Mouse (Mus musculus): ENCODE measurements around the gene Cluh. TPM values are rescaled to one million over a fixed set of nuclear protein-coding genes. Genes with fewer than 3 reads are reported as not detected.

Cluh gene
- 10 to 100 TPM; 66.9 to 70.0 TPM for total RNA-seq (2021)

- peak; percentile 97 to 99 for DNase-seq
Measured at GRCm38 (mm10) chr11:74649095-74649646, at the start of gene Cluh. Cluh (plus strand) TSS chr11:74649495.

- DNase-seq, result no peak
Measured at GRCm38 (mm10) chr11:74602286-74602685, 47.0 kb upstream of the Cluh start.

- no peak for DNase-seq
Measured at GRCm38 (mm10) chr11:74610068-74610467, 39.2 kb upstream of the Cluh start.

GRCm38 (mm10) chr11:74610545-74611176 lies 38.6 kb upstream of the Cluh start, which contains the start of gene Rap1gap2:
Rap1gap2 (minus strand) TSS chr11:74610915.
- no peak for DNase-seq

GRCm38 (mm10) chr11:74611437-74611836 lies 37.9 kb upstream of the Cluh start:
- DNase-seq, result no peak

- DNase-seq, result no peak
Measured at GRCm38 (mm10) chr11:74613428-74613827, 35.9 kb upstream of the Cluh start.

- DNase-seq, result no peak
Measured at GRCm38 (mm10) chr11:74615571-74615970, 33.7 kb upstream of the Cluh start.

- peak; percentile 74 to 75 for DNase-seq
Measured at GRCm38 (mm10) chr11:74619201-74619955, 29.9 kb upstream of the Cluh start, which contains the start of gene Ccdc92b. Ccdc92b (plus strand) TSS chr11:74619605.

- no peak for DNase-seq
Measured at GRCm38 (mm10) chr11:74619956-74620300, 29.4 kb upstream of the Cluh start.

- no peak for DNase-seq
Measured at GRCm38 (mm10) chr11:74621974-74622669, 27.2 kb upstream of the Cluh start.

- DNase-seq, result no peak
Measured at GRCm38 (mm10) chr11:74623693-74624092, 25.6 kb upstream of the Cluh start.

- no peak for DNase-seq
Measured at GRCm38 (mm10) chr11:74625333-74625732, 24.0 kb upstream of the Cluh start.

GRCm38 (mm10) chr11:74627481-74627880 lies 21.8 kb upstream of the Cluh start:
- no peak for DNase-seq

- no peak for DNase-seq
Measured at GRCm38 (mm10) chr11:74631880-74632789, 17.2 kb upstream of the Cluh start.

GRCm38 (mm10) chr11:74634490-74635275 lies 14.6 kb upstream of the Cluh start:
- peak in 1 of 2 experiments; percentile 49 for DNase-seq

GRCm38 (mm10) chr11:74637486-74637885 lies 11.8 kb upstream of the Cluh start:
- DNase-seq, result no peak

GRCm38 (mm10) chr11:74637971-74638790 lies 11.1 kb upstream of the Cluh start:
- DNase-seq, result peak; percentile 65 to 66

- no peak for DNase-seq
Measured at GRCm38 (mm10) chr11:74638791-74639411, 10.4 kb upstream of the Cluh start.

- no peak for DNase-seq
Measured at GRCm38 (mm10) chr11:74639628-74640027, 9.7 kb upstream of the Cluh start.

GRCm38 (mm10) chr11:74647966-74648365 lies 1.3 kb upstream of the Cluh start:
- no peak for DNase-seq

Data from layer of hippocampus, postnatal 36 days (tissue).